28 mouse cellular contexts compared by ENCODE assay signal in genomic region chr16:64048026-64048425, GRCm38 (mm10).
"Had no signal": no experiment of that assay in that cellular context is flagged by ENCODE, and none has a peak within 500 bp of the region (broad histone marks: within the 10 kb centered on the region; RNA-seq: fewer than 3 reads in every experiment).

No protein-coding gene starts in this region.

- H3K9me3 ChIP-seq: embryonic facial prominence, embryonic 10.5 days; embryonic facial prominence, embryonic 12.5 days; embryonic facial prominence, embryonic 13.5 days; embryonic facial prominence, embryonic 15.5 days; forebrain, embryonic 12.5 days; forebrain, embryonic 13.5 days; forebrain, embryonic 15.5 days had no signal

- H3K27me3 ChIP-seq: embryonic facial prominence, embryonic 12.5 days; embryonic facial prominence, embryonic 13.5 days; embryonic facial prominence, embryonic 15.5 days; forebrain, embryonic 12.5 days; forebrain, embryonic 13.5 days; forebrain, embryonic 15.5 days had no signal

- H3K4me2 ChIP-seq: embryonic facial prominence, embryonic 12.5 days; embryonic facial prominence, embryonic 13.5 days; embryonic facial prominence, embryonic 15.5 days; forebrain, embryonic 12.5 days; forebrain, embryonic 13.5 days; forebrain, embryonic 15.5 days had no signal

- DNase-seq: cerebellum, adult 2 months; cerebellum, adult 8-10 months; cerebellum, adult 9-10 months; cerebellum, adult 9-11 months; cerebellum, postnatal 10 days; cerebellum, postnatal 14 days; cerebellum, postnatal 25 days; cerebellum, postnatal 36 days; embryo, embryonic 11 days; forebrain, postnatal 0 days; gastrocnemius, adult 2 months; gastrocnemius, postnatal 10 days; gastrocnemius, postnatal 14 days; gastrocnemius, postnatal 25 days; gastrocnemius, postnatal 36 days; heart, adult 18-20 months; heart, adult 2 months had no signal

- H3K9ac ChIP-seq: embryonic facial prominence, embryonic 12.5 days; embryonic facial prominence, embryonic 13.5 days; embryonic facial prominence, embryonic 15.5 days; forebrain, embryonic 12.5 days; forebrain, embryonic 13.5 days; forebrain, embryonic 15.5 days; forebrain, postnatal 0 days had no signal

- ATAC-seq: forebrain, embryonic 13.5 days; forebrain, embryonic 14.5 days; forebrain, embryonic 15.5 days; forebrain, embryonic 16.5 days; forebrain, postnatal 0 days had no signal

- H3K4me1 ChIP-seq: embryonic facial prominence, embryonic 10.5 days; embryonic facial prominence, embryonic 12.5 days; embryonic facial prominence, embryonic 13.5 days; embryonic facial prominence, embryonic 15.5 days; forebrain, embryonic 10.5 days; forebrain, embryonic 12.5 days; forebrain, embryonic 13.5 days; forebrain, embryonic 15.5 days had no signal

- H3K36me3 ChIP-seq: embryonic facial prominence, embryonic 10.5 days; embryonic facial prominence, embryonic 12.5 days; embryonic facial prominence, embryonic 13.5 days; embryonic facial prominence, embryonic 15.5 days; forebrain, embryonic 10.5 days; forebrain, embryonic 12.5 days; forebrain, embryonic 15.5 days had no signal

- H3K4me3 ChIP-seq: embryonic facial prominence, embryonic 10.5 days; embryonic facial prominence, embryonic 12.5 days; embryonic facial prominence, embryonic 13.5 days; embryonic facial prominence, embryonic 15.5 days; erythroblast, embryonic 14.5 days; forebrain, embryonic 10.5 days; forebrain, embryonic 12.5 days; forebrain, embryonic 13.5 days; forebrain, embryonic 15.5 days; gastrocnemius, adult 2 months; heart, adult 2 months had no signal

- H3K27ac ChIP-seq: embryonic facial prominence, embryonic 10.5 days; embryonic facial prominence, embryonic 12.5 days; embryonic facial prominence, embryonic 13.5 days; embryonic facial prominence, embryonic 15.5 days; forebrain, embryonic 10.5 days; forebrain, embryonic 12.5 days; forebrain, embryonic 13.5 days; forebrain, embryonic 15.5 days; gastrocnemius, adult 2 months; heart, adult 2 months had no signal
